ENCODE assay signal across 8 mouse cellular contexts in the genomic region with DNA sequence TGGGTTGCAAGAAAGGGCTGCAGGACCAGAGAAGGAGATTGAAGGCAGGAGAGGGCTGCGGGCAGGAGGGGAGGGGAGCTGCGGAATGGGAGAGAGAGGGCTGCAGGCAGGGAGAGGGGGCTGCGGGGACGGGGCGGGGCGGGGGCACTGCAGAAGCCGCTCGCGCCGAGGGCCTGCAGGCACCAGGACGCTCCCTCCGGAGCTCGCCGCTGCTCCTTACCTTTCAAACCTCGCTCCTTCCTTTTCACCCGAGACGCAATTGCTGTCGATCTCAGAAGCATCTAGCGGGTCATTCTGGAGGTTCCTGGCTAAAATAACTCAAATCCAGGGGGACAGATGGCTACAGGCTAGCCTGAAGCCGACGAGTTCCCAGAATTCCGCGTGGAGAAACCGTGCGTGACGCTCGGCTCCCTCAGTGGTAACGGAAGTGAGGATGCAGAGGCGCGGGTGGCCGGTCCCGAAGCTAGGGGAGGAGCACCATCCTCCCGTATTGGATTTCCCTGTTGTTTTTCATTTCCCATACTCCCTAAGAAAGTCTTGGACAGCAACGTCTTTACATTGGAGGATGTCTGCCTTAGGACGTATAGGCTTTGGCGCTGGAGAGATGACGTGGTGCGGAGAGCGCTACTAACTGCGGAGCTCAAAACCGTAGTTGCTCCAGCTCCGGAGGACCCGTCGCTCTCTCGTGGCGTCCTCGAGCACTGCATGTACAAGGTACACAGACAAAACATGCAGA. TPM values are rescaled to one million over a fixed set of nuclear protein-coding genes. Genes with fewer than 3 reads are reported as not detected.
DNase-seq lines count a peak whose midpoint lies in the region; ATAC-seq and TF ChIP-seq lines count a peak whose summit lies in the region.

No protein-coding gene starts in this region.

- TF ChIP-seq CTCF in Patski (IDR thresholded peaks at IDR 0.05), result no peak
- TF ChIP-seq CTCF in thymus, adult 2 months (IDR thresholded peaks at IDR 0.05; ENCODE audit: borderline replicate concordance, control insufficient read depth, extremely low read depth, insufficient read depth, low read length, poor library complexity), result peak; percentile 53; the same call in 1 of the 2 replicates

- TF ChIP-seq POLR2A in thymus, adult 2 months (IDR thresholded peaks at IDR 0.05; ENCODE audit: control insufficient read depth, extremely low read depth, insufficient read depth, low read length, poor library complexity), result no peak

- H3K4me2 ChIP-seq in lung, embryonic 16.5 days (ENCODE audit: low read depth, low read length), result peak overlapping the region; percentile 92

- H3K27me3 ChIP-seq in Patski, result no peaks in the 10 kb centered on the region
- H3K27me3 ChIP-seq in hindbrain, embryonic 10.5 days (ENCODE audit: insufficient read depth, poor library complexity, severe bottlenecking), result no peaks in the 10 kb centered on the region
- no peaks in the 10 kb centered on the region for H3K27me3 ChIP-seq in lung, embryonic 16.5 days (ENCODE audit: control insufficient read depth, insufficient read depth, low read depth, low read length)
- no peaks in the 10 kb centered on the region for H3K27me3 ChIP-seq in thymus, adult 2 months (ENCODE audit: control insufficient read depth, insufficient read depth, low read length)

- POLR2A ChIA-PET in Patski (lab: Charles Lee), result interaction anchor here (0.6 kb wide), 2 partner anchors 32 to 778 kb away, joined by 6 to 7 read pairs; no protein-coding TSS in a partner anchor

- peaks cover 64% of the 10 kb centered on the region for H3K36me3 ChIP-seq in hindbrain, embryonic 10.5 days
- peaks cover 29% of the 10 kb centered on the region for H3K36me3 ChIP-seq in lung, embryonic 16.5 days (ENCODE audit: control insufficient read depth, insufficient read depth, low read length)
- H3K36me3 ChIP-seq in thymus, adult 2 months (ENCODE audit: control insufficient read depth, insufficient read depth, low read length), result peaks cover 10% of the 10 kb centered on the region

- 0 out of 2 replicates have a peak, but pooled peaks cover 5% of the 10 kb centered on the region for H3K9me3 ChIP-seq in hindbrain, embryonic 10.5 days
- H3K9me3 ChIP-seq in lung, embryonic 16.5 days (ENCODE audit: control insufficient read depth, low read length), result no peaks in the 10 kb centered on the region

- H3K27ac ChIP-seq in hindbrain, embryonic 10.5 days, result peak overlapping the region; percentile 94
- peak overlapping the region; percentile 92 for H3K27ac ChIP-seq in lung, embryonic 16.5 days (ENCODE audit: low read length)
- peak overlapping the region; percentile 27; the same call in 1 of the 2 replicates for H3K27ac ChIP-seq in thymus, adult 2 months (ENCODE audit: control insufficient read depth, insufficient read depth, low read length)

- peaks cover 25% of the 10 kb centered on the region for H3K4me1 ChIP-seq in hindbrain, embryonic 10.5 days (replicated peaks)
- peaks cover 10% of the 10 kb centered on the region for H3K4me1 ChIP-seq in lung, embryonic 16.5 days (replicated peaks; ENCODE audit: control insufficient read depth, insufficient read depth, low read length)
- peaks cover 9% of the 10 kb centered on the region for H3K4me1 ChIP-seq in thymus, adult 2 months (replicated peaks; ENCODE audit: control insufficient read depth, insufficient read depth, low read length)

- in situ Hi-C loops in Patski (cut with MboI; ENCODE audit: low pct_unique_long_range_greater_than_20kb), result no loop called here

- peak overlapping the region; percentile 82 for H3K4me3 ChIP-seq in hindbrain, embryonic 10.5 days
- H3K4me3 ChIP-seq in lung, embryonic 16.5 days (ENCODE audit: low read length), result peak overlapping the region; percentile 83
- H3K4me3 ChIP-seq in thymus, adult 2 months (ENCODE audit: control insufficient read depth, insufficient read depth, low read length), result peak overlapping the region; percentile 90

- peak; percentile 79 for ATAC-seq in Patski
- peak; percentile 97 for ATAC-seq in frontal cortex, adult (ENCODE audit: low TSS enrichment)
- peak; percentile 90 for ATAC-seq in lung, embryonic 16.5 days (ENCODE audit: low read depth)

- peak; percentile 25 for DNase-seq in Patski (ENCODE audit: low read depth, low spot score)
- peak; percentile 89 for DNase-seq in cerebellum, adult 9-11 months
- peak; percentile 86 for DNase-seq in hindbrain, embryonic 10.5 days (ENCODE audit: low spot score)
- DNase-seq in layer of hippocampus, adult 9-11 months, result peak; percentile 92
- peak; percentile 54 for DNase-seq in ovary, adult 18-20 months (ENCODE audit: low spot score)
- peak; percentile 75 for DNase-seq in thymus, adult 2 months

- CTCF ChIA-PET in Patski (lab: Charles Lee), result interaction anchor here (0.9 to 1.5 kb wide), 4 partner anchors 9 to 19 kb away, joined by 3 to 6 read pairs (median 4); no protein-coding TSS in a partner anchor

- WGBS in hindbrain, embryonic 10.5 days, result under 1% methylated on average over 47 of the region's 47 CpGs
- whole genome bisulfite sequencing in lung, embryonic 16.5 days, result under 1% methylated on average over 42 of the region's 47 CpGs
- WGBS in thymus, adult 2 months, result under 1% methylated on average over 45 of the region's 47 CpGs

- H3K9ac ChIP-seq in lung, embryonic 16.5 days (ENCODE audit: low read length), result peak overlapping the region; percentile 82

RNA-seq across cellular contexts. Expression of gene Zfp61, which starts 1.9 kb away (rescaled TPM):
- 14.0 TPM for polyA plus RNA-seq in Patski (2021)
- 35.4 and 40.3 TPM in 2 replicates for polyA plus RNA-seq in hindbrain, embryonic 10.5 days (2016; fragmentation: Nextera tagmentation; extraction: Ambion mirVana)
- polyA plus RNA-seq in lung, embryonic 16.5 days (2015; fragmentation: Nextera tagmentation; extraction: Ambion mirVana), result 32.7 and 34.1 TPM in 2 replicates
- 16.1 and 22.6 TPM in 2 replicates for polyA plus RNA-seq in thymus, adult 2 months (2012; rRNA removed)

RNA-seq across cellular contexts. Expression of gene Zfp94, which starts 17.3 kb away (rescaled TPM):
- polyA plus RNA-seq in Patski (2021), result 8.8 TPM
- 10.8 and 13.2 TPM in 2 replicates for polyA plus RNA-seq in hindbrain, embryonic 10.5 days (2016; fragmentation: Nextera tagmentation; extraction: Ambion mirVana)
- 10.2 and 11.3 TPM in 2 replicates for polyA plus RNA-seq in lung, embryonic 16.5 days (2015; fragmentation: Nextera tagmentation; extraction: Ambion mirVana)
- 6.2 and 6.8 TPM in 2 replicates for polyA plus RNA-seq in thymus, adult 2 months (2012; rRNA removed)

RNA-seq across cellular contexts. Expression of gene Zfp93, which starts 28.9 kb away (rescaled TPM):
- polyA plus RNA-seq in Patski (2021), result 12.5 TPM
- 6.0 TPM in 2 replicates for polyA plus RNA-seq in hindbrain, embryonic 10.5 days (2016; fragmentation: Nextera tagmentation; extraction: Ambion mirVana)
- 9.3 and 10.8 TPM in 2 replicates for polyA plus RNA-seq in lung, embryonic 16.5 days (2015; fragmentation: Nextera tagmentation; extraction: Ambion mirVana)
- 1.2 and 1.7 TPM in 2 replicates for polyA plus RNA-seq in thymus, adult 2 months (2012; rRNA removed)

RNA-seq across cellular contexts. Expression of gene Tescl, which starts 34.6 kb away (rescaled TPM):
- polyA plus RNA-seq in Patski (2021), result not detected
- polyA plus RNA-seq in hindbrain, embryonic 10.5 days (2016; fragmentation: Nextera tagmentation; extraction: Ambion mirVana), result 0.25 TPM in 1 of 2 replicates, not detected in the other
- not detected in 2 replicates for polyA plus RNA-seq in lung, embryonic 16.5 days (2015; fragmentation: Nextera tagmentation; extraction: Ambion mirVana)
- 0.12 TPM in 1 of 2 replicates, not detected in the other for polyA plus RNA-seq in thymus, adult 2 months (2012; rRNA removed)

RNA-seq across cellular contexts. Expression of gene Zfp108, which starts 44.5 kb away (rescaled TPM):
- polyA plus RNA-seq in Patski (2021), result 4.6 TPM
- 2.3 and 2.6 TPM in 2 replicates for polyA plus RNA-seq in hindbrain, embryonic 10.5 days (2016; fragmentation: Nextera tagmentation; extraction: Ambion mirVana)
- 3.5 and 4.2 TPM in 2 replicates for polyA plus RNA-seq in lung, embryonic 16.5 days (2015; fragmentation: Nextera tagmentation; extraction: Ambion mirVana)
- polyA plus RNA-seq in thymus, adult 2 months (2012; rRNA removed), result 0.34 and 0.43 TPM in 2 replicates

Comparison
In these comparisons a context has a peak if more than half of its experiments do, and no peak if none do; other contexts are left out.
1. Peak in every context shown above with its lines: DNase-seq, ATAC-seq, H3K4me3 ChIP-seq and H3K27ac ChIP-seq.
2. DNase-seq: peak in every context shown above with its lines; median percentile 92 in layer of hippocampus, adult 9-11 months; 89 in cerebellum, adult 9-11 months; 86 in hindbrain, embryonic 10.5 days; 75 in thymus, adult 2 months; 54 in ovary, adult 18-20 months; 25 in Patski.
3. H3K27ac ChIP-seq: peak in every context shown above with its lines; median percentile 94 in hindbrain, embryonic 10.5 days; 92 in lung, embryonic 16.5 days; 27 in thymus, adult 2 months.